Mouse (Mus musculus) brain, adult 2 months (tissue): ENCODE measurements at regions not wholly inside any gene's neighbourhood (a gene's known extent, or its start where the extent isn't known, plus 50 kb on each side); places are given as distances from the start of the nearest gene placed in this dataset.
"Not testable (repeated sequence)": the region's sequence is repeated elsewhere in the genome, so short reads cannot be mapped to it uniquely, and the experiment has no call there.

Source experiments
- DNase-seq: peaks from one replicate; pipeline ENCODE4 v3.0.0; 2011; ENCODE audit warnings: low read depth, low spot score

- DNase-seq, result peak; percentile 40
Measured at GRCm38 (mm10) chr9:78769168-78769567, 153.8 kb downstream of the Cd109 start.

- no peak for DNase-seq
Measured at GRCm38 (mm10) chr9:78773936-78774335, 158.6 kb downstream of the Cd109 start.

- peak; percentile 72 for DNase-seq
Measured at GRCm38 (mm10) chr9:78775462-78775861, 160.1 kb downstream of the Cd109 start.

- no peak for DNase-seq
Measured at GRCm38 (mm10) chr9:78780595-78780994, 165.2 kb downstream of the Cd109 start.

GRCm38 (mm10) chr9:78782297-78782696 is 167.0 kb downstream of the Cd109 start:
- peak; percentile 61 for DNase-seq

GRCm38 (mm10) chr9:78782860-78783259 is 167.5 kb downstream of the Cd109 start:
- DNase-seq, result peak; percentile 4

- DNase-seq, result peak; percentile 90
Measured at GRCm38 (mm10) chr9:78787866-78788265, 172.5 kb downstream of the Cd109 start.

- peak; percentile 13 for DNase-seq
Measured at GRCm38 (mm10) chr9:78789703-78790102, 174.4 kb downstream of the Cd109 start.

- DNase-seq, result no peak
Measured at GRCm38 (mm10) chr9:78790155-78790554, 174.8 kb downstream of the Cd109 start.

- DNase-seq, result no peak
Measured at GRCm38 (mm10) chr9:78795801-78796200, 180.5 kb downstream of the Cd109 start.

GRCm38 (mm10) chr9:78817221-78817620 is 201.9 kb downstream of the Cd109 start:
- peak; percentile 14 for DNase-seq

- peak; percentile 15 for DNase-seq
Measured at GRCm38 (mm10) chr9:78821554-78822212, 206.3 kb downstream of the Cd109 start.

- no peak for DNase-seq
Measured at GRCm38 (mm10) chr9:78844969-78845683, 229.8 kb downstream of the Cd109 start.

- peak; percentile 66 for DNase-seq
Measured at GRCm38 (mm10) chr9:78846110-78846509, 230.8 kb downstream of the Cd109 start.

GRCm38 (mm10) chr9:78847890-78848563 is 232.7 kb downstream of the Cd109 start:
- DNase-seq, result no peak

GRCm38 (mm10) chr9:78848564-78848893 is 233.2 kb downstream of the Cd109 start:
- not testable (repeated sequence) for DNase-seq

GRCm38 (mm10) chr9:78856981-78857380 is 241.6 kb downstream of the Cd109 start:
- no peak for DNase-seq

GRCm38 (mm10) chr9:78859956-78860355 is 244.6 kb downstream of the Cd109 start:
- no peak for DNase-seq

- peak; percentile 3 for DNase-seq
Measured at GRCm38 (mm10) chr9:78872561-78872960, 257.2 kb downstream of the Cd109 start.

- DNase-seq, result peak; percentile 93
Measured at GRCm38 (mm10) chr9:78879955-78880642, 264.8 kb downstream of the Cd109 start.

- DNase-seq, result no peak
Measured at GRCm38 (mm10) chr9:78880643-78881306, 265.4 kb downstream of the Cd109 start.
